Mouse (Mus musculus) leukemia stem cell, adult 10-12 weeks (primary cell): ENCODE measurements around the gene Glg1. TPM values are rescaled to one million over a fixed set of nuclear protein-coding genes. Genes with fewer than 3 reads are reported as not detected.

Source experiments
- polyA plus RNA-seq: library from polyadenylated mRNA; stranded (reverse); fragments of >175 nt; gene quantifications from 2 replicates; pipeline ENCODE4 v1.2.3, GENCODE M21; 2012; ENCODE audit warnings: low replicate concordance

The Glg1 gene
- 16.2 and 22.4 TPM in 2 replicates for polyA plus RNA-seq

DNA sequence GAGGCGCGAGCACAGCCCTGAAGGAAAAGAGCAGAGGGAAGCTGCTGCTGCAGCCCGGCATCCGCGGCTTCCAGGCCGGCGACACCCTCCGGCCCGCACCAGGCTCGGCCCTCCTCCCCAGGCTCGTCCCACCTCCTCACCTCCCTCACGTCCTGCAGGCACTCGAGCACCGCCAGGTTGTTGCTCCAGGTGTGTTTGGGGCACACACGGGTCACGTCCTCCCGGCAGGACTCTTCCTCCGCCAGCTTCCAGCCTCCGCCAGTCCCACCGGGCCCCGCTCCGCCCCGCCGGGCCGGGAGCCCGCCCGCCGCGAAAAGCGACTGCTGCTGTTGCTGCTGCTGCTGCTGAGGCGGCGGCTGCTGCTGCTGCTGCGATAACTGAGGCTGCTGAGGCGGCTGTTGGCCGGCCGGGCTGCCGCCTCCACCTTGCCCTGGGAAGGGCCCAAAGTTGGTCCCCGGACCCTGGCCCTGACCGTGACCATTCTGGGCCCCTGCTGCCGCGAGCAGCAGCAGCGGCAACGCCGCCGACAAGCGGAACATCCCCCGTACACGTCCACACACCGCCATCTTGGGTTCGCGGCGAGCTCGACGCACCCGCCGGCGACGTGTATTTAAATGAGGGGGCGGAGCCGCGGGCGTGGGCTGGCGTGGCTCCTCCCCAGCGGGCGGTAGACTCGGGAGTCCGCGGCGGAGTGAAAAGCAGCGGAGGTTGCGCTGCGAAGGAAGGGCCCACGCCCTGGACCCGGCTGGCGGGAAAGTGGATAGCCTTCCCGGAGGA is at the start of gene Glg1:
Glg1 (minus strand) TSS at position 586 of the 777 bp plus-strand sequence.

DNA sequence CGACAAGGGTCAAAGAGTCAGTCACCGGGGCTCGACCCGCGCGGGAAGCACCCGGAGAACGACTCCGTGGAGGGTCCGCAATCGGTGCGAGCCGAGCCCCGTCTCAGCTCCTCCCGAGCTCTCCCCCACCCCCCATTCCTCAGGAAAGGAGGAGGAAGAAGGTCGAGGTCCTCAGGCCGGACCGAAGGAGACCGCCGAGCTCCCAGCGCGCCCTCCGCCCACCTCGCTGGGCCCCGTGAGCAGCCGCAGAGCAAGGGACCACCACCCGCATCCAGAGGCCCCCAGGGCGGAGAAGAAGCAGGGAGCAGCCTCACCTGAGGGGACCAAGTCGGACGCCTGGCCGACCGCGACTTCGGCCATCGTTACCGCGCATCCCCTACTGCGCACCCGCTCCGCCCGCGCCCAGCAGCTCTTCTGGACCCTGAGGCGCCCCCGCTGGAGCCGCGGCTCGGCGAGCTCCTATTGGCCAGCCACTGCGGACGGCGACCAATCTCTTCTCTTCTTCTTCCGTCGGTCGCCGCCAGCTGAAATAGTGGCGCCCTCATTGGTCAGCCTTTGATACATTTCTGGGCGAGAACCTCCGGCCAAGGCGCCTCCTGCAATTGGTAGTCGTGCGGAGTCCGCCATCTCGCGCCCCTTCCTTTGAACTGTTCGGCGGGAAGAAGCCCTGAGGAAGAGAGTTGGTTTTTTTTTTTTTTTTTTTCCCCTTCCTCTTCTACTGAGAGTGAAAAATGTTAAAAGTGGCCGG is 41.0 kb upstream of the Glg1 start, which contains the start of gene Rfwd3:
Rfwd3 (minus strand) TSS at position 402 of the 748 bp plus-strand sequence.

Other genes starting within 250 kb of the Glg1 start
- gene Ddx19b, start 227.5 kb downstream of the Glg1 start, polyA plus RNA-seq = 1.7 and 3.6 TPM in 2 replicates
- 18.3 and 34.4 TPM in 2 replicates for gene Aars, start 226.1 kb downstream of the Glg1 start, polyA plus RNA-seq
- gene Exosc6, start 202.9 kb downstream of the Glg1 start, polyA plus RNA-seq = 52.1 and 114 TPM in 2 replicates
- gene Clec18a, start 166.8 kb downstream of the Glg1 start, polyA plus RNA-seq = not detected in 2 replicates
- 4.6 and 9.3 TPM in 2 replicates for gene Pdpr, start 164.6 kb downstream of the Glg1 start, polyA plus RNA-seq
- gene Rfwd3, start 41.0 kb upstream of the Glg1 start, polyA plus RNA-seq = 2.0 and 7.6 TPM in 2 replicates
- 1.4 and 1.6 TPM in 2 replicates for gene Mlkl, start 79.0 kb upstream of the Glg1 start, polyA plus RNA-seq
- not detected in 2 replicates for gene Fa2h, start 134.6 kb upstream of the Glg1 start, polyA plus RNA-seq